Mouse (Mus musculus): ENCODE data around the gene Magi1. TPM values are rescaled to one million over a fixed set of nuclear protein-coding genes. Genes with fewer than 3 reads are reported as not detected.
A peak's percentile ranks its signal among the peaks of the same experiment; 100 is the strongest.

Magi1 gene
- polyA plus RNA-seq, 1 experiment: 158 TPM

GRCm38 (mm10) chr6:94063542-94063941 is 220.2 kb downstream of the Magi1 start:
- Histone ChIP-seq H3K4me3 (ENCODE audit: insufficient read depth, low read depth, low read length) (no peak overlapping the region), H3K4me1 (ENCODE audit: control insufficient read depth, insufficient read depth, low read length) (no peaks in the 10 kb centered on the region), H3K27ac (ENCODE audit: insufficient read depth, low read depth, low read length) (no peak overlapping the region)
- WGBS: 75% methylated on average over 4 of the region's 4 CpGs
- TF ChIP-seq CTCF (IDR thresholded peaks at IDR 0.05; ENCODE audit: insufficient read depth, low read depth, low read length): no peak
- TF ChIP-seq POLR2A (IDR thresholded peaks at IDR 0.05; ENCODE audit: insufficient read depth, low read depth, low read length): no peak

DNA sequence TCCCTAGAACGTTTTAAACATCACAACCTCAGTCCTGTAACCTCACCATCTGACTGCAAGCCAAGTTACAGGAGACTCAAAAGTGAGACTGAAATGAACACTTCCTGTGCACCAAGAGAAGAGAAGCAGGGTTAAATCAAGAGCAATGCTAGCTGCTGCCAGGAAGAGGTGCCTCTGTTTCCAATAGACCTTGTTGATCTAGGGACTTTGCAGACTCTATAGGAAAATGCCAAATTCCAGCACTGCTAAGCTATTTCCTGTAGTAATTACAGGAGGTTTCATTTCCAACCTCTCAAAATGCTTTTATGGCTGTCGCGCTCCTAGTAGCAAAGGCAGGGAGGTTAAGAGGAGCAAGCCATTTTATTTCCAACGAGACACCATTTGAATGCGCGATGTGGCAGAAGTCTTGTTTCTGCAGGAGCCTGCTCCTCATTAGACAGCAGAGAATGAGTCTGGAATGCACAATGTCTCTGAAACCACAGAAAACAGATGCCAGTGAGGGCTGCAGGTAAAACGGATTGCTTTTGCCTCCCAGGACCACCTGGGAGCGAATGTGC is 222.2 kb downstream of the Magi1 start:
- WGBS: 76% methylated on average over 8 of the region's 8 CpGs
- TF ChIP-seq CTCF (IDR thresholded peaks at IDR 0.05; ENCODE audit: insufficient read depth, low read depth, low read length): no peak
- TF ChIP-seq POLR2A (IDR thresholded peaks at IDR 0.05; ENCODE audit: insufficient read depth, low read depth, low read length): no peak
- H3K27ac ChIP-seq (ENCODE audit: insufficient read depth, low read depth, low read length): no peak overlapping the region

GRCm38 (mm10) chr6:94060621-94061213 is 223.0 kb downstream of the Magi1 start:
- TF ChIP-seq POLR2A (IDR thresholded peaks at IDR 0.05; ENCODE audit: insufficient read depth, low read depth, low read length) (no peak), CTCF (IDR thresholded peaks at IDR 0.05; ENCODE audit: insufficient read depth, low read depth, low read length) (no peak)
- Histone ChIP-seq H3K4me3 (ENCODE audit: insufficient read depth, low read depth, low read length) (no peak overlapping the region), H3K27ac (ENCODE audit: insufficient read depth, low read depth, low read length) (no peak overlapping the region), H3K4me1 (ENCODE audit: control insufficient read depth, insufficient read depth, low read length) (no peaks in the 10 kb centered on the region)
- WGBS: 94% methylated on average over 7 of the region's 7 CpGs

More for the DNA sequence above, 222.2 kb downstream of the Magi1 start:
- Histone ChIP-seq H3K4me3 (ENCODE audit: insufficient read depth, low read depth, low read length) (no peak overlapping the region), H3K4me1 (ENCODE audit: control insufficient read depth, insufficient read depth, low read length) (no peaks in the 10 kb centered on the region)

- TF ChIP-seq CTCF (IDR thresholded peaks at IDR 0.05; ENCODE audit: insufficient read depth, low read depth, low read length): no peak
- TF ChIP-seq POLR2A (IDR thresholded peaks at IDR 0.05; ENCODE audit: insufficient read depth, low read depth, low read length): no peak
- WGBS: 62% methylated on average over 2 of the region's 2 CpGs
- Histone ChIP-seq H3K4me3 (ENCODE audit: insufficient read depth, low read depth, low read length) (no peak overlapping the region), H3K4me1 (ENCODE audit: control insufficient read depth, insufficient read depth, low read length) (no peaks in the 10 kb centered on the region), H3K27ac (ENCODE audit: insufficient read depth, low read depth, low read length) (no peak overlapping the region)
Observed at GRCm38 (mm10) chr6:94059090-94059489, 224.6 kb downstream of the Magi1 start.

DNA sequence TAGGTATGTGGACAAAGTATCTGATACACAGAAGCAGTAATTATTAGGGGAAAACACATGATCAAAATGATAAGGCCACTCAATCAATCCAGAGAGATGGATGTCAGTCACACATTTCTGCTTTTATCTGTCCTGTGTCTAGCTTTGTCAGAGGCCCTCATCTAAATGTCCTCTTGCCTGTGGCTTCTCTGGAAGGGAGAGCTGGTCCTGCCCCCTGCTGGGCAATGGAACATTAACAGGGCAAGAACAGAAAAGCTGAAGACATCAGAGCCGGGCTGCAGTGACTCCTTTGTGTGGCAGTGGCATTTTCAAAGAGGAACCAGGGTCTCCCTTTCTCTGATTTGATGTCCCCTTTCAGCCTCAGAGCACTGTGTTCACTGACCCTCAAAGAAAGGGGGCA is 229.8 kb downstream of the Magi1 start:
- Histone ChIP-seq H3K4me1 (ENCODE audit: control insufficient read depth, insufficient read depth, low read length) (no peaks in the 10 kb centered on the region), H3K4me3 (ENCODE audit: insufficient read depth, low read depth, low read length) (no peak overlapping the region), H3K27ac (ENCODE audit: insufficient read depth, low read depth, low read length) (no peak overlapping the region)
- no peak for TF ChIP-seq POLR2A (IDR thresholded peaks at IDR 0.05; ENCODE audit: insufficient read depth, low read depth, low read length)
- TF ChIP-seq CTCF (IDR thresholded peaks at IDR 0.05; ENCODE audit: insufficient read depth, low read depth, low read length): peak; percentile 27; the same call in 1 of the 2 replicates
- WGBS: 39% methylated on average over 1 of the region's 1 CpGs

DNA sequence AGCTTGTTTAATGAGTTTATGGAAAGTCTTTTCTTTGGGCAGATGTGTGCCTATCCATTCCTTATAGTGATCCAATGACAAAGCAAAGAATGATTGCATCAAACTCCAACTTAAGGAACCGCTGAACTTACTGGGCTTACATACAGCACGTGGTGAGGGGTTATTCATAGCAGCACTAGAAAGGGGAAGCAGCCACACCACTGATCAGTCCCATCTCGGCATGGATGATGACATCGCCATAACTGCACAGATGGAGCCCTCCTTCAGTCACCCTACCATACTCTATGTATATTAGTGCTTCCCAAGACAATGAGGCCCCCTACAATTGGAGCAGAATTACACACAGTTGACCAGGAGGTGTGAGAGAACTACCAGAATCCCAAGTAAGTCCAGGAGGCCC is 238.5 kb downstream of the Magi1 start:
- Histone ChIP-seq H3K27ac (ENCODE audit: insufficient read depth, low read depth, low read length) (no peak overlapping the region), H3K4me3 (ENCODE audit: insufficient read depth, low read depth, low read length) (no peak overlapping the region), H3K4me1 (ENCODE audit: control insufficient read depth, insufficient read depth, low read length) (no peaks in the 10 kb centered on the region)
- WGBS: 91% methylated on average over 4 of the region's 4 CpGs
- no peak for TF ChIP-seq CTCF (IDR thresholded peaks at IDR 0.05; ENCODE audit: insufficient read depth, low read depth, low read length)
- TF ChIP-seq POLR2A (IDR thresholded peaks at IDR 0.05; ENCODE audit: insufficient read depth, low read depth, low read length): no peak

- WGBS: 48% methylated on average over 7 of the region's 7 CpGs
- Histone ChIP-seq H3K4me1 (ENCODE audit: control insufficient read depth, insufficient read depth, low read length) (no peaks in the 10 kb centered on the region), H3K27ac (ENCODE audit: insufficient read depth, low read depth, low read length) (no peak overlapping the region), H3K4me3 (ENCODE audit: insufficient read depth, low read depth, low read length) (no peak overlapping the region)
- no peak for TF ChIP-seq POLR2A (IDR thresholded peaks at IDR 0.05; ENCODE audit: insufficient read depth, low read depth, low read length)
- TF ChIP-seq CTCF (IDR thresholded peaks at IDR 0.05; ENCODE audit: insufficient read depth, low read depth, low read length): no peak
Observed at GRCm38 (mm10) chr6:94043461-94043860, 240.3 kb downstream of the Magi1 start.

DNA sequence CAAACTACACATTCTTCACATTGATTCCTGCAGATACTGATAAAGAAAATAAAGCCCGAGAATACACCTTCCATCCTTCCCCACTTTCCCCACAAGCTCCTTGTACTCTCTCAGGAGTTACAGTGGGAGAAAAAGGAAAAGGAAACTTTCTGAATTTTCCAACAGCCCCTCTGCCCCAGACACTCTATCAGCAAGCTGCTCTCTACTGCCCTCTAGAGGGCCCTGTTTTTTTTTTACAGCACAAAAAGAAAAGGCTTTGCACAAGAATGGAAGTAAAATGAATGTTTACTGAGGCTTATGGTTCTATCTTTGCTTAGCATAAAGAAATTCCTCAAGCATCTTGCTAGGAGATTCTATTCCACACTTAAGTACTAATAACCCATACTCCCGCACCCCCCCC is 243.6 kb downstream of the Magi1 start:
- TF ChIP-seq POLR2A (IDR thresholded peaks at IDR 0.05; ENCODE audit: insufficient read depth, low read depth, low read length): no peak
- no peak for TF ChIP-seq CTCF (IDR thresholded peaks at IDR 0.05; ENCODE audit: insufficient read depth, low read depth, low read length)
- 74% methylated on average over 2 of the region's 2 CpGs for WGBS
- Histone ChIP-seq H3K27ac (ENCODE audit: insufficient read depth, low read depth, low read length) (no peak overlapping the region), H3K4me1 (ENCODE audit: control insufficient read depth, insufficient read depth, low read length) (no peaks in the 10 kb centered on the region), H3K4me3 (ENCODE audit: insufficient read depth, low read depth, low read length) (no peak overlapping the region)

DNA sequence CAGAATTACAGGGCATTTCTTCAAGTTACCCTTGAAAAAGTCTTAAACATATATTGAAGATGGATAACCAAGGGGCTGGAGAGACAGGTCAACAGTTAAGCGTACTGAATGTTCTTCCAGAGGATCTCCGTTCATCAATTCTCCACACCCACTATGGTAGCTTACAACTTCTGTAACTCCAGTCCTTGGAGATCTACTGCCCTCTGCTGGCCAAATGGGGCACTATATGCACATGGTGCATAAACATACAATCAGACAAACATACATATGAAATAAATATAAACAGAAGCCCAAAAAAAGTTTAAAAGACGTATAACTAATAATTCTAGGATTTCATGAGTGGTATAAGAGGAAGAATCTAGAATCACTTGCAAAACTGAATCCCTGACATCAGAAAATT is 244.8 kb downstream of the Magi1 start:
- Histone ChIP-seq H3K4me1 (ENCODE audit: control insufficient read depth, insufficient read depth, low read length) (no peaks in the 10 kb centered on the region), H3K4me3 (ENCODE audit: insufficient read depth, low read depth, low read length) (no peak overlapping the region), H3K27ac (ENCODE audit: insufficient read depth, low read depth, low read length) (no peak overlapping the region)
- no peak for TF ChIP-seq POLR2A (IDR thresholded peaks at IDR 0.05; ENCODE audit: insufficient read depth, low read depth, low read length)
- no peak for TF ChIP-seq CTCF (IDR thresholded peaks at IDR 0.05; ENCODE audit: insufficient read depth, low read depth, low read length)
- over 99% methylated on average over 3 of the region's 3 CpGs for WGBS

All from olfactory bulb, adult 2 months (tissue).